Mouse (Mus musculus) midbrain, postnatal 0 days (tissue): ENCODE results near the gene Elp4. TPM values are rescaled to one million over a fixed set of nuclear protein-coding genes. Genes with fewer than 3 reads are reported as not detected.

Experiments used
- ATAC-seq: fragments of 200-750 bp; cut with Nextera tagmentation; 2 replicates; pipeline ENCODE4 v1.8.0; 2017; ENCODE audit warnings: moderate number of reproducible peaks, mild to moderate bottlenecking, moderate TSS enrichment, moderate library complexity; ENCODE audit not compliant: low FRiP score
- DNase-seq: peaks from one replicate; pipeline ENCODE4 v3.0.0-alpha.2; 2015; ENCODE audit warnings: low spot score
- H3K27ac ChIP-seq: fragments of 300-500 bp; sonication (generic); 2 replicates; pipeline ENCODE4 v1.5.1; 2014; ENCODE audit warnings: low read depth, mild to moderate bottlenecking, low read length, mixed read lengths
- H3K27me3 ChIP-seq: fragments of 300-500 bp; sonication (generic); 2 replicates; pipeline ENCODE4 v1.6.1; 2014; ENCODE audit warnings: low read length, control low read depth, mixed read lengths; ENCODE audit not compliant: insufficient read depth
- H3K36me3 ChIP-seq: fragments of 300-500 bp; sonication (generic); 2 replicates; pipeline ENCODE4 v1.6.1; 2014; ENCODE audit warnings: low read length, control low read depth, mixed read lengths; ENCODE audit not compliant: insufficient read depth
- H3K4me1 ChIP-seq: fragments of 300-500 bp; sonication (generic); 2 replicates; pipeline ENCODE4 v1.6.1; 2014; ENCODE audit warnings: mild to moderate bottlenecking, control low read depth, antibody characterized with exemption, low read length, mixed read lengths; ENCODE audit not compliant: insufficient read depth
- H3K4me2 ChIP-seq: fragments of 300-500 bp; sonication (generic); 2 replicates; pipeline ENCODE4 v1.6.1; 2014; ENCODE audit warnings: low read depth, mild to moderate bottlenecking, low read length, mixed read lengths; ENCODE audit not compliant: poor library complexity, severe bottlenecking
- H3K4me3 ChIP-seq: fragments of 300-500 bp; sonication (generic); 2 replicates; pipeline ENCODE4 v1.5.1; 2014; ENCODE audit warnings: low read depth, mild to moderate bottlenecking, low read length, moderate library complexity
- H3K9ac ChIP-seq: fragments of 300-500 bp; sonication (generic); replicated peaks from 2 replicates; pipeline ENCODE4 v1.6.1; 2014; ENCODE audit warnings: mild to moderate bottlenecking, low read length, moderate library complexity, mixed read lengths; ENCODE audit not compliant: poor library complexity, severe bottlenecking
- H3K9me3 ChIP-seq: fragments of 300-500 bp; sonication (generic); 2 replicates; pipeline ENCODE4 v1.6.1; 2016; ENCODE audit warnings: low read length, control low read depth
- CTCF ChIP-seq: IDR thresholded peaks from 2 replicates; pipeline ENCODE4 v1.5.1; 2016; ENCODE audit warnings: antibody characterized with exemption, mild to moderate bottlenecking
- WGBS: fragments of 180-500 bp; shearing (Covaris S2); extraction: QIAGEN DNeasy Blood & Tissue Kit; methylation state at CpG from one replicate; pipeline ENCODE4 v1.1.7; 2014; 5-methylcytosine and 5-hydroxymethylcytosine counted together
- polyA plus RNA-seq: library from polyadenylated mRNA; unstranded; fragments of >200 nt; fragmentation: Nextera tagmentation; extraction: Ambion mirVana; gene quantifications from 2 replicates; pipeline ENCODE4 v1.2.1, GENCODE M21; 2015
- total RNA-seq: library from RNA; depleted of rRNA; stranded (reverse); fragments of >200 nt; gene quantifications from 2 replicates; pipeline ENCODE4 v1.2.3, GENCODE M21; 2014

Gene Elp4
- total and polyA plus RNA-seq, 2 experiments from 2014 or later = 22.3 to 29.2 TPM

- no peak overlapping the region for H3K27ac ChIP-seq
- H3K27me3 ChIP-seq = peaks cover 87% of the 10 kb centered on the region
- H3K4me3 ChIP-seq = peak overlapping the region; percentile 13; the same call in 1 of the 2 replicates
- no peak for ATAC-seq
- no peaks in the 10 kb centered on the region for H3K4me1 ChIP-seq
- TF ChIP-seq CTCF = no peak
- no peaks in the 10 kb centered on the region for H3K9me3 ChIP-seq
- no peak for DNase-seq
- H3K4me2 ChIP-seq = peak overlapping the region; percentile 36; the same call in 1 of the 2 replicates
- WGBS = 1% methylated on average over 17 of the region's 17 CpGs
- no peak overlapping the region for H3K9ac ChIP-seq
- no peaks in the 10 kb centered on the region for H3K36me3 ChIP-seq
Observed at GRCm38 (mm10) chr2:105688011-105688410, 216.4 kb downstream of the Elp4 start.

GRCm38 (mm10) chr2:105687317-105687991, 216.9 kb downstream of the Elp4 start:
- DNase-seq = peak; percentile 82
- H3K27ac ChIP-seq = no peak overlapping the region
- no peaks in the 10 kb centered on the region for H3K9me3 ChIP-seq
- peak overlapping the region; percentile 13; the same call in 1 of the 2 replicates for H3K4me3 ChIP-seq
- H3K36me3 ChIP-seq = no peaks in the 10 kb centered on the region
- ATAC-seq = peak; percentile 59; the same call in 1 of the 2 replicates
- no peak overlapping the region for H3K9ac ChIP-seq
- H3K4me2 ChIP-seq = peak overlapping the region; percentile 36; the same call in 1 of the 2 replicates
- TF ChIP-seq CTCF = peak; percentile 58
- H3K27me3 ChIP-seq = peaks cover 87% of the 10 kb centered on the region
- no peaks in the 10 kb centered on the region for H3K4me1 ChIP-seq
- WGBS = 7% methylated on average over 13 of the region's 13 CpGs

DNA sequence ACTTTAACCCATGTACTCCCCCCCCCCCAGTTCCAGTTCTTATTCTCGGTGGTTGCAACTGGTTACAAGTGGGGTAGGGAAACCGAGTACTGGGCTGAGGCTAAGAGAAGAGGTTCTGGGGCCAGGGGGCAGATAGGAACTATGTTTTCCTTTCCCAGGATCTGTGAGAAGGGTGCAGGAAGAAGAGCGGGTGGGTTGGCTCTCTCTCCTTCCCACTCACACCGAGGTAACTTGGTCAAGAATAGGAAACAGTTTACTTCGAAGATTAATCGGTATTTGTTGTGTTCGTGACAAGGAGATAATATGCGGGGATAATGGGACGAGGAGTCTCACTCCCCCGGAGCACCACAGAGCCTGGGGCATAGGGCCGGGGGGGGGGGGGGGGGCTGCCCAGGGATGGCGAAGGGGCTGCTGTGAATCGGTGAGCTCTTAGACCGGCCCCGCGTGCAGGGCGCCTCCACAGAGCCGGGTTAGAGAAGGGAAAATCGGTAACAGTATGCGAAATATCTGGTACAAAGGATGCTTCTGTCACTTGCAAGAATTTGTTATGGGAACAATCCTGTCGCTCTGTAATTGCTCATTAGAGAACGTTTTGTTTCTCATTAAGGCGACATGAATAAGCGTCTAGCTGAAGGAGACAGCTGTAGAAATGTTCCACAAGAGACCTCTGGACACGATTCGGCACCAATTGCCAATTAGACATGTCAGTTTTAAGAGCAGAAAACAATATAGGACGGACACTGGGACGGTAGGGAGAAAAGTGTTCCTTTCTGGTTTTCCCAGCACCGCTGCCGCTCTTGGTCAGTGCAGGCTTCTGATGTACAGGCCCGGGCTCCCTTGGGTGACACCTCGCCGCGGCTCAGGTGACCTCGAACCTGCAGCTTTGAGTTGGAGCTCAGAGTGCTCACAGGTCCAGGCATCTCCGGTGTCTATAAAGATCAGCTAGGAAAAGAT, 217.7 kb downstream of the Elp4 start:
- no peak for TF ChIP-seq CTCF
- ATAC-seq (no peak), DNase-seq (no peak)
- Histone ChIP-seq H3K4me2 (no peak overlapping the region), H3K36me3 (no peaks in the 10 kb centered on the region), H3K27ac (no peak overlapping the region), H3K9ac (no peak overlapping the region), H3K4me3 (no peak overlapping the region), H3K9me3 (no peaks in the 10 kb centered on the region), H3K27me3 (peaks cover 86% of the 10 kb centered on the region), H3K4me1 (no peaks in the 10 kb centered on the region)
- WGBS = 7% methylated on average over 36 of the region's 36 CpGs

- ATAC-seq (no peak), DNase-seq (no peak)
- H3K27ac ChIP-seq = no peak overlapping the region
- TF ChIP-seq CTCF = no peak
- 20% methylated on average over 11 of the region's 11 CpGs for WGBS
- H3K4me2 ChIP-seq = no peak overlapping the region
- no peaks in the 10 kb centered on the region for H3K4me1 ChIP-seq
- peaks cover 85% of the 10 kb centered on the region for H3K27me3 ChIP-seq
- H3K9ac ChIP-seq = no peak overlapping the region
- no peaks in the 10 kb centered on the region for H3K9me3 ChIP-seq
- no peaks in the 10 kb centered on the region for H3K36me3 ChIP-seq
- no peak overlapping the region for H3K4me3 ChIP-seq
Observed at GRCm38 (mm10) chr2:105685651-105686050, 218.7 kb downstream of the Elp4 start.

- no peak for DNase-seq
- H3K4me1 ChIP-seq = no peaks in the 10 kb centered on the region
- H3K36me3 ChIP-seq = no peaks in the 10 kb centered on the region
- TF ChIP-seq CTCF = no peak
- H3K4me3 ChIP-seq = no peak overlapping the region
- no peak overlapping the region for H3K27ac ChIP-seq
- no peak for ATAC-seq
- no peaks in the 10 kb centered on the region for H3K9me3 ChIP-seq
- no peak overlapping the region for H3K9ac ChIP-seq
- no peak overlapping the region for H3K4me2 ChIP-seq
- 16% methylated on average over 11 of the region's 11 CpGs for WGBS
- peaks cover 85% of the 10 kb centered on the region for H3K27me3 ChIP-seq
Observed at GRCm38 (mm10) chr2:105684991-105685650, 219.2 kb downstream of the Elp4 start.
